9 mouse cellular contexts compared by ENCODE assay signal in genomic region chr17:46852725-46853124, GRCm38 (mm10). TPM values are rescaled to one million over a fixed set of nuclear protein-coding genes. Genes with fewer than 3 reads are reported as not detected.
A peak's percentile ranks its signal among the peaks of the same experiment; 100 is the strongest.
DNase-seq lines count a peak whose midpoint lies in the region; ATAC-seq and TF ChIP-seq lines count a peak whose summit lies in the region.
"Had no signal": no experiment of that assay in that cellular context is flagged by ENCODE, and none has a peak within 500 bp of the region (broad histone marks: within the 10 kb centered on the region; RNA-seq: fewer than 3 reads in every experiment).

No protein-coding gene starts in this region.

- H3K9ac ChIP-seq in ES-Bruce4 (ENCODE audit: low read depth, poor library complexity, severe bottlenecking), result no peak overlapping the region
- H3K9ac ChIP-seq in limb, embryonic 13.5 days, result no peak overlapping the region
- no peak overlapping the region for H3K9ac ChIP-seq in neural tube, embryonic 15.5 days (replicated peaks)

- peak; percentile 83 for TF ChIP-seq EP300 in ES-Bruce4 (IDR thresholded peaks at IDR 0.05; ENCODE audit: insufficient read depth, low read depth, low read length)

- H3K4me2 ChIP-seq in limb, embryonic 13.5 days (replicated peaks), result no peak overlapping the region
- H3K4me2 ChIP-seq in neural tube, embryonic 15.5 days, result peak overlapping the region; percentile 15; the same call in 1 of the 2 replicates

- no peak for ATAC-seq in cerebellum, adult (ENCODE audit: insufficient number of reproducible peaks, low FRiP score, low TSS enrichment)
- no peak for ATAC-seq in limb, embryonic 13.5 days (ENCODE audit: low FRiP score, low read depth)
- no peak for ATAC-seq in neural tube, embryonic 15.5 days (ENCODE audit: low FRiP score)

- H3K36me3 ChIP-seq in ES-Bruce4 (ENCODE audit: control insufficient read depth, insufficient read depth, low read length, poor library complexity, severe bottlenecking), result no peaks in the 10 kb centered on the region
- 0 out of 2 replicates have a peak, but pooled peaks cover 8% of the 10 kb centered on the region for H3K36me3 ChIP-seq in limb, embryonic 13.5 days
- no peaks in the 10 kb centered on the region for H3K36me3 ChIP-seq in neural tube, embryonic 15.5 days

- TF ChIP-seq POLR2A in ES-Bruce4 (IDR thresholded peaks at IDR 0.05; ENCODE audit: insufficient read depth, low read length), result peak; percentile 21

- DNase-seq in cerebellum, postnatal 10 days, result peak; percentile 46 to 48
- DNase-seq in forelimb bud, embryonic 11.5 days (ENCODE audit: low read depth, low spot score), result peak; percentile 62
- no peak for DNase-seq in right cerebral cortex, adult 2 months (ENCODE audit: low spot score in 2 of 2)
- no peak for DNase-seq in frontal cortex, adult 2 months (ENCODE audit: extremely low spot score in 1 of 2, low spot score in 1 of 2)

- H3K27me3 ChIP-seq in ES-Bruce4 (ENCODE audit: control insufficient read depth, insufficient read depth, low read length, poor library complexity, severe bottlenecking), result no peaks in the 10 kb centered on the region
- H3K27me3 ChIP-seq in limb, embryonic 13.5 days, result no peaks in the 10 kb centered on the region
- no peaks in the 10 kb centered on the region for H3K27me3 ChIP-seq in neural tube, embryonic 15.5 days (replicated peaks)

- TF ChIP-seq CTCF in ES-Bruce4 (IDR thresholded peaks at IDR 0.05; ENCODE audit: low read depth, low read length), result no peak

- WGBS in limb, embryonic 13.5 days, result 29% methylated on average over 6 of the region's 6 CpGs
- 37% methylated on average over 6 of the region's 6 CpGs for WGBS in neural tube, embryonic 15.5 days

- H3K4me3 ChIP-seq in ES-Bruce4 (ENCODE audit: low read depth, low read length), result peak overlapping the region; percentile 17; the same call in 1 of the 2 replicates
- H3K4me3 ChIP-seq in limb, embryonic 13.5 days, result no peak overlapping the region
- H3K4me3 ChIP-seq in neural tube, embryonic 15.5 days (replicated peaks), result no peak overlapping the region

- H3K4me1 ChIP-seq in ES-Bruce4 (ENCODE audit: control insufficient read depth, insufficient read depth, low read length), result peaks cover 4% of the 10 kb centered on the region
- H3K4me1 ChIP-seq in limb, embryonic 13.5 days, result peaks cover 32% of the 10 kb centered on the region
- peaks cover 34% of the 10 kb centered on the region for H3K4me1 ChIP-seq in neural tube, embryonic 15.5 days

- H3K9me3 ChIP-seq in ES-Bruce4 (replicated peaks; ENCODE audit: control insufficient read depth, insufficient read depth, low read length, poor library complexity, severe bottlenecking), result no peaks in the 10 kb centered on the region
- H3K9me3 ChIP-seq in limb, embryonic 13.5 days, result no peaks in the 10 kb centered on the region
- no peaks in the 10 kb centered on the region for H3K9me3 ChIP-seq in neural tube, embryonic 15.5 days (replicated peaks)

- peak overlapping the region; percentile 29 for H3K27ac ChIP-seq in ES-Bruce4 (ENCODE audit: insufficient read depth, low read length)
- H3K27ac ChIP-seq in limb, embryonic 13.5 days, result 0 out of 2 replicates have a peak overlapping the region, but pooled peaks have one; percentile 44
- peak overlapping the region; percentile 69 for H3K27ac ChIP-seq in neural tube, embryonic 15.5 days (replicated peaks)

RNA-seq across cellular contexts. Expression of gene Bicral, which starts 5.6 kb away (rescaled TPM):
- 24.2 and 26.7 TPM in 2 replicates for polyA plus RNA-seq in ES-Bruce4 (2011; ENCODE audit: insufficient read depth, insufficient read length, low read depth, missing spikeins)
- polyA plus RNA-seq in limb, embryonic 13.5 days (2015; fragmentation: Nextera tagmentation; extraction: Ambion mirVana), result 3.9 and 4.6 TPM in 2 replicates
- 6.6 and 8.3 TPM in 2 replicates for polyA plus RNA-seq in neural tube, embryonic 15.5 days (2015; fragmentation: Nextera tagmentation; extraction: Ambion mirVana)
- 37.4 and 38.6 TPM in 2 replicates for polyA plus RNA-seq in frontal cortex, adult 2 months (2012; rRNA removed)

RNA-seq across cellular contexts. Expression of gene Tbcc, which starts 37.8 kb away (rescaled TPM):
- 10.6 and 10.8 TPM in 2 replicates for polyA plus RNA-seq in ES-Bruce4 (2011; ENCODE audit: insufficient read depth, insufficient read length, low read depth, missing spikeins)
- polyA plus RNA-seq in limb, embryonic 13.5 days (2015; fragmentation: Nextera tagmentation; extraction: Ambion mirVana), result 57.8 and 58.0 TPM in 2 replicates
- 55.9 and 62.5 TPM in 2 replicates for polyA plus RNA-seq in neural tube, embryonic 15.5 days (2015; fragmentation: Nextera tagmentation; extraction: Ambion mirVana)
- 26.5 and 27.3 TPM in 2 replicates for polyA plus RNA-seq in frontal cortex, adult 2 months (2012; rRNA removed)

RNA-seq across cellular contexts. Expression of gene Prph2, which starts 57.5 kb away (rescaled TPM):
- polyA plus RNA-seq in ES-Bruce4 (2011; ENCODE audit: insufficient read depth, insufficient read length, low read depth, missing spikeins), result not detected in 2 replicates
- polyA plus RNA-seq in limb, embryonic 13.5 days (2015; fragmentation: Nextera tagmentation; extraction: Ambion mirVana), result not detected in 2 replicates
- polyA plus RNA-seq in neural tube, embryonic 15.5 days (2015; fragmentation: Nextera tagmentation; extraction: Ambion mirVana), result not detected in 2 replicates
- 0.04 TPM in 1 of 2 replicates, not detected in the other for polyA plus RNA-seq in frontal cortex, adult 2 months (2012; rRNA removed)
- polyA plus RNA-seq: large intestine, adult 2 months had no signal

Comparison
In these comparisons a context has a peak if more than half of its experiments do, and no peak if none do; other contexts are left out.
1. DNase-seq: peak in cerebellum, postnatal 10 days (2 of 2) and forelimb bud, embryonic 11.5 days (single experiment); none in right cerebral cortex, adult 2 months (0 of 2) and frontal cortex, adult 2 months (0 of 2).
2. Peak in every context shown above with its lines, with median percentiles within 50 percentile points of each other: H3K27ac ChIP-seq.